Mouse (Mus musculus): ENCODE data around the gene Timm23. TPM values are rescaled to one million over a fixed set of nuclear protein-coding genes. Genes with fewer than 3 reads are reported as not detected.

Timm23 gene
- total RNA-seq, 2 experiments from 2014 or later: 64.1 to 75.7 TPM

DNA sequence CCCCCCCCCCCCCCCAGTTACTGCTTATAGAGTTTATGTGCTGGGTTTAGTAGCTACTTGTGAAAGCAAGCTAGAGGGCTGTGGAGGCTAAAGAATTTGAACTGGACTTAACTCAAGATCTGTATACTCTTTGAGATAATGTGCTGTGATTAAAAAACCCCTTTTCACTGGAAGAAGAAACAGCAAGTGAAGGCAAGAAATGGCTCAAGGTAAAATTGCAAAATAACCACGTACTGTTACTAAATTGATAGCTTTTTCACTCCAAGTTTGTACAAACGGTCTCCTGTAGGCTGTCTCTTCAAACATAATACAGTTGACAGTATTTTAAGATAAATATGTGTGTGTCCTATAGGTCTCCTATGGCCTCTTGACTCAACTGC, 35.6 kb downstream of the Timm23 start:
- no peak for DNase-seq (ENCODE audit: low spot score in 2 of 2)

- peak; percentile 20 to 34 for DNase-seq (ENCODE audit: low spot score in 2 of 2)
These were observed 36.2 kb downstream of the Timm23 start for GRCm38 (mm10) chr14:32165278-32166061.

DNA sequence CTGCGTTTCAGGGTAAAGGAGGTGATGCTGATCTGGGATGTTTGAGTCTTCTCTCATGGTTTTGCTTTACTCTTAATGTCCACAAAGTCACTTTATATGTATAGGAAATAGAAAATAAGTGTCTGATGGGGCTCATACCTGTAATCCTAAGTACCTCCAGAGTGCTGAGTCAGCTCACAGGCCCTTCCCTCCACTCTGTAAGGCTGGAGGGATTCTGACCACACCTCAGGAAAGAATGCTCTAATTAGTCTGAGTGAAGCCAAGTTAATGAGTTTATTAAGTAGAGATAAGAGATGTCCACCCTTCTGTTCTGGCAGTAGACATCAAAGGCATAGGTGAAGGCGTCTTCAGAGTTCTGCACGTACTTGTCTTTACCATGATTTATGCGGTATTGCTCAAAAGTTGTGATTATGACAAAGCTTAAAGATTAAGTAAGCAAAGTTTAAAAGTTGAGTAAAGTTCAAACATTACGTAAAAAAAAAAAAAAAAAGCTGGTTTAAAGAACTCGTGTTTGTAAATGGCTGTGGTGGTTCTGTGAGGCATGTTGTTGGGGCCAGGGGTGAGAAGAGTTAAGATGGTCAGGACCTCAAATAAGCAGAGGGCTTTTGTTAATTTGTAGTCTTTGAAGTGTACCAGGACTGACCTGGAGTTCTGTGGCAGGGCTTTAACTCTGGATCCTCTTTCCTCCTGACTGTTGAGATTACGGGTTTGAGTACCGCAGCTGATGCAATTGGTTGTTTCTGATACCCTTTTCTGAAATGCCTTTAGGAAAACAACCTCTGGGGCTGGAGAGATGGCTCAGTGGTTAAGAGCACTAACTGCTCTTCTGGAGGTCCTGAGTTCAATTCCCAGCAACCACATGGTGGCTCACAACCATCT, 37.3 kb downstream of the Timm23 start:
- DNase-seq (ENCODE audit: low spot score in 2 of 2): no peak

DNA sequence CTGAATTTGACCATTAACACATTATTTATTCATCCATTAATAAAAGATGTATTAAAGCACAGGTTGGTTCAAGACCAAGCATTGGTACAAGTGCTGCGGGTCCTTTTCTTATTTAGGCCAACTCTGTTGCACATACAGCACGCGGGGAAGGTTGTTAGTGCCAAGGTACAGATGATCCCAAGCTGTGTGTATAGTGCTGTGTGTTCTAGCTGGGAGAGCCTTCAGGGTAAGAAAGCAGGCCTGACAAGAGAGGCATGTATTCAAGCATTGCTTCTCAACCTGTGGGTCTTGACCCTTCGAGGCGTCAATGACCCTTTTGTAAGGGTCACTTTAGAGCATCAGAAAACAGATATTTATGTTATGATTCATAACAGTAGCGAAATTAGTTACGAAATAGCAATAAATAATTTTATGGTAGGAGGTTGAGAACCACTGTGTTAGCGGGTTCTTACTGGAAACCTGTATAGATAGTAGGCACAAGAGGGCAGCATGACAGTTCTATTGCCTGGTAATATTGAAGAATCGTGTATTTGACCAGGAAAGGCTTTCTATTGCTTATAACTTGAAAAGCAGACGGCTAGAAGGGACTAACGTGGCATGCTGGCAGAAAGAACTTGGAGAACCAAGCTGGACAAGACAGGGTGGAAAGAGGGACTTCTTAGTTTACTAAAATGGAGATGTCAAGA, 38.4 kb downstream of the Timm23 start:
- no peak for DNase-seq (ENCODE audit: low spot score in 2 of 2)

DNA sequence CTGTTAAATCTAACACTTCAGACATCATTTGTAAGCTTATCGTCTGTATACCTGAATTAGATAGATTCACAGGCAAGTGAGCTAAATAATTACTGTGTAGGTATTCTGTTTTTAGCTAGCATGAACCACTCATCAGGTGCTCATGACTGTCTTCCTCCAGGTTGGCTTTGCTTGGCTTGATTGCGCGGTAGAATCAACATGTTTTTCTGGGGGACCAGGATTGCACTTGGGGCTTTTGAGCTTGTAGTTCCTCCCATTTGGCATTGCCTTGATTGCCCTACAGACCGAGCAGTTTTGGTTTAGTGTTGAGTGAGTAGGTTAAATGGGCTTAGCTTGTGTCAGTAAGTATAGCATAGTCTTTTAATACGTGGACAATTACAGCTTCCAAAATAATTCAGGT, 39.5 kb downstream of the Timm23 start:
- no peak for DNase-seq (ENCODE audit: low spot score in 2 of 2)

DNA sequence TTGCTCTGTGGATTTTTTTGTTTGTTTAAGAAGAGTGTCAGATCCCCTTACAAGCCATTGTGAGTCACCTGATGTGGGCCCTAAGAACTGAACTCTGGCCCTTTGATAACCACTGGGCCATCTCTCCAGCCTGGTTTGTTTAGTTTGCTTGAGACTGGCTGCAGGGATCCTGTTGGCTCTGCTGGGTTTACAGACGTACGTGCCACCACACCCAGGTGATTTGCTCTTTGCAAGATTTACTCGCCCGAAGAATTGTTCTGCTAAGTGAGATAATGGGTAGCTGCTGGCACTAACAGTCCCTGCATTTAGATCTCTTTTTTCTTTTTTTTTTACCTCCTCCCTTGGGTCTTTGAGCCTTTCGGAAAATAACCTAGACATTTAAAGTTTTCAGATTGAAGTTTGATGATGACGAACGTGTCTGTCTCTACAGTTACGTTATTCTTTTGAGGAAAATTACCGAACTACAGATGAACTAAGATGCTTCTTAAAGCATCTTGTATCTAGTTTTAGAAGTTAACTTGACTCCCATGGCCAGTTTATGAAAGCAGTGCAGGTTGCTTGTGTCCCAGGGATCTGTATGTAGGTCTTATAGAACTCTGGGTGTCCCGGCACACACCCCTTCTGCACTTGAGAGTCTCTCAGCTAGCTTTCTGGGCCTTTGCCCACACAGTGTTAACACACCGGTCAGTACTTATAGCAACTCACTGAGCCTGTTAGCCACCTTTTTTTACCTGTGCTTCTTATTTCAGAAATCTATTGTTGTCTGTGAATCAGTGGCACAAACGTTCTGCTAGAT, 40.4 kb downstream of the Timm23 start:
- no peak for DNase-seq (ENCODE audit: low spot score in 2 of 2)

DNA sequence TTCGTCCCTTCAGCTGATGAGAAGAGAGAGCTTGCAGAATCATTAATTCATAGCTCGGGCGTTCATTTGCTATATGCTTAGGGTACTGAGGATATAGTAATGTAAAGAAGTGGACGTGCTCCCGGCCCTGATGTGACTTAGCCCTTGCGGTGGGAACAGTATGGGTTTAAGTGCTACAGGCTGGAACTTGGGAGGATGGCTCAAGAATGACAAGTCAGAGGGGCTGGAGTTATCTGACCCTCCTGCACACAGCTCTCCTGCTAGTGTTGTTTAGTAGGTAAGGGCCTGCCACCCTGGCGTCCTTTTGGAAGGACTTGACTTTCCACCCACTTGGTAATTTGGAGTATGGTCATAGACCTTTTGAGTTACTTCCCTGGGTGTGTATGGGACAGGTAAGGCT, 41.1 kb downstream of the Timm23 start:
- no peak for DNase-seq (ENCODE audit: low spot score in 2 of 2)

- peak; percentile 98 for DNase-seq (ENCODE audit: low spot score in 2 of 2)
These were observed 41.9 kb downstream of the Timm23 start, which contains the start of gene Ncoa4 for GRCm38 (mm10) chr14:32159690-32160246. Gene Ncoa4, plus strand, starts transcription at chr14:32159865.

GRCm38 (mm10) chr14:32159150-32159670, 42.5 kb downstream of the Timm23 start:
- DNase-seq (ENCODE audit: low spot score in 2 of 2): no peak

- no peak for DNase-seq (ENCODE audit: low spot score in 2 of 2)
These were observed 46.9 kb downstream of the Timm23 start for GRCm38 (mm10) chr14:32154758-32155157.

DNA sequence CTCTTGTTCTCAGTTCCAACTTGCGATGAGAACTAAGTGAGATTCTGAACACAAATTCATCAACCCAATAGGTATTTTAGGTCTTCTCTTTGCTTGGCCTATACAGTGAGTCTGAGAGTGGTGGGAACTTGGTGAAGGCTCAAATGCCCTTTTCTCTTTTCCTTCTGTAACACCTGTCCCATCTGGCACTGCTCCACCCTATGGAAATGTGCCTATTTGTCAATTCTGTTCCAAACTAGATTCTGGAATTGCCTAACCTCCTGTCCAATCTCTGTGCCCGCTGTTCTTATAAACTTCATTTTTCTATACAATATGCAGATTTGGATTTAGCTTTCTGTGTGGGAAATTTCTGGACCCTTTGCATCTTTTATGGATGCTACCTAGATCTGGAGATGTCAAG, 48.5 kb downstream of the Timm23 start:
- DNase-seq (ENCODE audit: low spot score in 2 of 2): no peak

DNA sequence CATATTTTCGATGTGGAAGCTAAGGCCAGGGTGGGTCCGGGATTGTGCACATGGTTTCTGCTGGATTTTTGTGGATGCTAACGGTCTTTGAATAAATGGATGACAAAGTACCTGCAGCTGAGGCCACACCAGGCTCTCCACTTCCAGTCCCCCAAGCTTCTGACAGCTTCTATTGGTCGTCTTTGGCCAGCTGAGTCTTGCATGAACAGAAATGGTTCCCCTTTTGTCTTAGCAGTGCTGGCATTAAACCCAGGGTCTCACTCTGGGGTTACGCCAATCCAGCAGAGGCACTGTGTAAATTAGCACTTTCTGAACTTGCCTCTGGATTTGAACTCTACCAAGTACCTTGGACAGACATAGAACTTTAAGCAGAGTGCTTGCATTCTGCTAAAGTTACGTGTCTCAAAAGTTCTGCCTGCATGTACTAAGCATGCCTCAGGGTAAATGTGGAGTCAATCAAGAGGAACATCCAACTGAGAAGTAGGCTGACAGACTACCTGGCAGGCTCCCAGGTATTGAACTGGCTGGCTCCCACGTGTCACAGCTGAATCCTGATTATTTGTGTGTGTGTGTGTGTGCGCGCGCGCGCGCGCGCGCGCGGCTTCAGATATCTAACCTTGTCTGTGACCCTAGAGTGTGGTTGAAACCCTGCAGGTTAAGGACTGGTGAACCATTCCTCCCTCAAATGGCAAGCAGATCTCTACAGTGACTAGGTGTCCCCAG, 49.3 kb downstream of the Timm23 start:
- DNase-seq (ENCODE audit: low spot score in 2 of 2): no peak

DNA sequence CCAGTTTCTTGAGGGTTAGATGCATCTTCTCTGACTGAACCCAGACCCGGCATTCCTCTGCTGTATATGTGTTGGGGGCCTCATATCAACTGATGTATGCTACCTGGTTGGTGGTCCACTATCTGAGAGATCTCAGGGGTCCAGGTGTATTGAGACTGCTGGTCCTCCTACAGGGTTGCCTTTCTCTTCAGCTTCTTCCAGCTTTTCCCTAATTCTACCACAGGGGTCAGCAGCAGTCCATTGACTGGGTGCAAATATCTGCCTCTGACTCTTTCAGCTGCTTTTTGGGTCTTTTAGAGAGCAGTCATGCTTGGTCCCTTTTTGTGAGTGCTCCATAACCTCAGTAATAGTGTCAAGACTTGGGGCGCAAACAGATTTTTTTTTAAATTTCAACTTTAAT, 50.8 kb downstream of the Timm23 start:
- DNase-seq (ENCODE audit: low spot score in 2 of 2): no peak

GRCm38 (mm10) chr14:32146578-32146977, 55.1 kb downstream of the Timm23 start:
- DNase-seq (ENCODE audit: low spot score in 2 of 2): no peak

- no peak for DNase-seq (ENCODE audit: low spot score in 2 of 2)
These were observed 55.7 kb downstream of the Timm23 start for GRCm38 (mm10) chr14:32145809-32146511.

DNA sequence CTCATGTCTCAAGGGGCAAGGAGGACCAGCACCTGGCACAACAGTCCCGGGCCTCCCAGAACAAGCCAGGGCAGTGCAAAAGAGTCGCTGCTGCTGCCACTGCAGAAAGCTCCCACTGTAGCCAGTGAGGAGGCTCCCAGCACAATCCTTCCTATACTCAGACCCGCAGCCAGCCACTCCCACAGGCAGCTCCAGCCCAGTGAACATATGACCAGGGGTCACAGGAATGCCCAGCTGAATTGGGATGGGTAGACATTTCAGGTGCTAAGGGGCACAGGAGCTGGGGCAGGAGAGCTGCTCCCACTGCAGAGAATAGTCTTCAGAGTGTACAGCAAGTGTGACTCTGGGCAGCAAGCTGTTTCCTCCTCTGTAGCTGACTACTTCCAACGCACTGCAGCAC, 56.3 kb downstream of the Timm23 start:
- no peak for DNase-seq (ENCODE audit: low spot score in 2 of 2)

GRCm38 (mm10) chr14:32144734-32145133, 57.0 kb downstream of the Timm23 start:
- no peak for DNase-seq (ENCODE audit: low spot score in 2 of 2)

DNA sequence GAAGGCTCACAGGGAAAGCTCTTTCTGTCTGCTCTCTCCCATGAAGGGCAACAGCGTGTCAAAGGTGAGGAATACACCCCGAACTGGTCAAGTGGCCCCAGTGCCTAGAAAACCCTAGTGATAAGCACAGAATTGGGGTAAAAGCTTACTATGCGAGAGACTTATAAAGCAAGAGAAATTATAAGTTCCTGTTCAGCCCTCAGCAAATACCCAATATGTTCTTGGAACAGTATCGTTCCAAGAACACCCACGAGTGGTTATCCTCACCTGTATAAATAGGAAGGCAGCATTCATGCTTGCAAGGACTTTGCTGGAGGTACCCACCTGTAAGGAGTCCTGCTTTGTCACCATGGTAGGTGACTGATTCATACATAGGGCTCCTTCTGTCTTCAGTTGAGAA, 60.0 kb downstream of the Timm23 start, which contains the start of gene Msmb:
Msmb (plus strand) TSS at position 301 of the 400 bp plus-strand sequence.
- no peak for DNase-seq (ENCODE audit: low spot score in 2 of 2)
